Mouse (Mus musculus): ENCODE data around the gene Slc6a6. TPM values are rescaled to one million over a fixed set of nuclear protein-coding genes. Genes with fewer than 3 reads are reported as not detected.

The Slc6a6 gene
- polyA plus RNA-seq, 1 experiment = 98.2 TPM

DNA sequence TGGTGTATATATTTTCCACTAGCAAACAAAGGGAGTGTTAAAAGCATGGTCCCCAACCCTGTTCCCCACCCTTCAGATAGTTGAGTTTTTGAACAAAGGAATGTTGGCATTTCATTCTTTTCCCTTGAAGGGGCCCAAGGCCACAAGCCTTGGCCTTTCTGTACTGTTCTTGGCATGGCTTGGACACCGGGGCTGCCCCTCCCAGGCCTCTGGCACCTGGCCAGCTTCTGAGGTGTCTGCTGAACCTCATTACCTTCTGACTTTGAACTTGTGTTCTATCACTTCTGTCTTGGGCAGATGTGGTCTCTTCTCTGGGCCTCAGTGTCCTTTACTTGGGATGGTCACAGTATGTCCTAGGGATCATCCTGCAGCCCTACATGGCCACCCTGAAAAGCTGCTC, 43.5 kb downstream of the Slc6a6 start:
- TF ChIP-seq E2F4 (IDR thresholded peaks at IDR 0.05; ENCODE audit: insufficient read depth) (no peak), CEBPB (IDR thresholded peaks at IDR 0.05; ENCODE audit: insufficient read depth, poor library complexity, severe bottlenecking) (no peak), TCF3 (IDR thresholded peaks at IDR 0.05; ENCODE audit: insufficient read length, low read depth) (no peak), POLR2AphosphoS2 (IDR thresholded peaks at IDR 0.05; ENCODE audit: insufficient read length, low read depth) (no peak), MAX (IDR thresholded peaks at IDR 0.05; ENCODE audit: low read depth) (no peak), MYOG (IDR thresholded peaks at IDR 0.05; ENCODE audit: control insufficient read depth in 1 of 3, insufficient read depth in 1 of 3, insufficient read length in 2 of 3, low read depth in 2 of 3) (no peak), REST (IDR thresholded peaks at IDR 0.05; ENCODE audit: insufficient read depth, insufficient read length) (no peak), POLR2A (IDR thresholded peaks at IDR 0.05; ENCODE audit: insufficient read length, low read depth) (no peak), USF1 (IDR thresholded peaks at IDR 0.05; ENCODE audit: low read depth) (no peak), TCF12 (IDR thresholded peaks at IDR 0.05; ENCODE audit: insufficient read depth, poor library complexity, severe bottlenecking) (no peak), SRF (IDR thresholded peaks at IDR 0.05; ENCODE audit: control insufficient read depth, insufficient read length, low read depth) (no peak), MYOD1 (IDR thresholded peaks at IDR 0.05; ENCODE audit: control insufficient read depth in 1 of 3, insufficient read length in 2 of 3, low read depth in 2 of 3) (no peak)
- no peak overlapping the region for H3ac ChIP-seq (ENCODE audit: control insufficient read depth, insufficient read length)

DNA sequence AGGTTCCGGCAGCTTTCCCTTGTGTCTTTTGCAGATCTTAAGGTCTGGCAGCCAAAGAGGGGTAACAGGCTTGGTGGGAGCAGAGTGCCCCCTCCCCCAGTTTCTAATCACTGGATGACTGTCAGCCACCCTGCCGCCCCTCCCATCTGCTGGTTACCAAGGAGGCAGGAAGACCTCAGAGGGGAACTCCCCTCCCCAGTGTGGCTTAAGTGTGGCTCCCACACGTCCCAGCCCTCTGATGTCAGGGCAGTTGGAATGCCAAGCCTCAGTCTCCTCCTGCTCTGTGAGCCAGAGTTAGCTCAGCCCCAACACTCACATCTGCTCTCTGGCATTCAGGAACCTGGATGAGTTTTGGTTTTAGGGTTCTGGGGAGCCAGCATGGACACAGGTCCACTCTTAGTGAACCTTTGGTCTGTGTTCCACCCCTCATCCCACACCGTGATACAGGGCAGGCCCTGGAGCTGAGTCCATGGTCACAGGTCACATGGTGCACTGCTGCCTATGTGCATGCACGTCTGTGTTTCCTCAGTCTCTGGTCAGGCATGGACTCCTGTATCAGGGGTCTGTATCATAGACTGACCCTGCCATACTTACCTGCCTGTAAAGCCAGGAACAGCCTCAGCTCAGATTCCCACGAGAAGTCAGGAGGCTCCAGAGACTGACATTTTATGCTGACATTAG, 45.2 kb downstream of the Slc6a6 start:
- peaks cover 64% of the 10 kb centered on the region for H3K36me3 ChIP-seq (ENCODE audit: control insufficient read depth, insufficient read depth)
- no peak overlapping the region for H3ac ChIP-seq (ENCODE audit: control insufficient read depth, insufficient read length)
- no peak overlapping the region for H3K4me3 ChIP-seq
- H3K27me3 ChIP-seq (ENCODE audit: control insufficient read depth, insufficient read depth, insufficient read length) = no peaks in the 10 kb centered on the region
- H3K4me2 ChIP-seq (ENCODE audit: low read depth) = no peak overlapping the region
- H3K79me2 ChIP-seq (ENCODE audit: control insufficient read depth, insufficient read depth) = peaks cover 5% of the 10 kb centered on the region
- TF ChIP-seq MAX (IDR thresholded peaks at IDR 0.05; ENCODE audit: low read depth) (no peak), USF1 (IDR thresholded peaks at IDR 0.05; ENCODE audit: low read depth) (peak; percentile 54), MYOD1 (IDR thresholded peaks at IDR 0.05; ENCODE audit: control insufficient read depth in 1 of 3, insufficient read length in 2 of 3, low read depth in 2 of 3) (no peak), POLR2A (IDR thresholded peaks at IDR 0.05; ENCODE audit: insufficient read length, low read depth) (no peak)

More for the DNA sequence above, 43.5 kb downstream of the Slc6a6 start:
- Histone ChIP-seq H3K27me3 (ENCODE audit: control insufficient read depth, insufficient read depth, insufficient read length) (no peaks in the 10 kb centered on the region), H3K4me3 (no peak overlapping the region), H3K79me2 (ENCODE audit: control insufficient read depth, insufficient read depth) (peaks cover 5% of the 10 kb centered on the region), H3K36me3 (ENCODE audit: control insufficient read depth, insufficient read depth) (peaks cover 69% of the 10 kb centered on the region), H3K4me2 (ENCODE audit: low read depth) (no peak overlapping the region)

DNA sequence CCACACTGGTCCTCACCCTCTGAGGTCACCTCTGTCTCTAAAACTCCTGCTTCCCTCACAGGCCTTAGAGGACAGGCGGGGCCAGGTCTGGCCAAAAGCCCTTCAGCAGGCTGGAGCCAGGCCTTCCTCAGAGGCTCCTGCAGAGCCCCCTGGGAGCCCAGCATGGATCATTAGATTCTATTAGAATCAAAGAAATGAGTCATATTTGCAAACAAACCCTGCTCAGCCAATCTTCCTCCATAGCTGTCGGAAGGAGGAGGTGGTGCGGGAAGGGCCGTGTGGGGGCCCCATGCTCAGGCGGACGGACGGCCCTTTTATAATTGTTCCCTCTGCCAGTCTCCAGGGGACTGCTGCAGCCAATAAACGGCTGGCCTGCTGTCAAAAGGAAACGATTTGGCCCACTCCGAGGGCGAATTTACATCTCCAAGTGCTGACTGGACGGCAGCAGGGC, 45.8 kb downstream of the Slc6a6 start:
- no peaks in the 10 kb centered on the region for H3K27me3 ChIP-seq (ENCODE audit: control insufficient read depth, insufficient read depth, insufficient read length)
- H3K4me2 ChIP-seq (ENCODE audit: low read depth) = no peak overlapping the region
- no peak overlapping the region for H3ac ChIP-seq (ENCODE audit: control insufficient read depth, insufficient read length)
- peaks cover 5% of the 10 kb centered on the region for H3K79me2 ChIP-seq (ENCODE audit: control insufficient read depth, insufficient read depth)
- TF ChIP-seq TCF3 (IDR thresholded peaks at IDR 0.05; ENCODE audit: insufficient read length, low read depth) (no peak), REST (IDR thresholded peaks at IDR 0.05; ENCODE audit: insufficient read depth, insufficient read length) (no peak), MYOD1 (IDR thresholded peaks at IDR 0.05; ENCODE audit: control insufficient read depth in 1 of 3, insufficient read length in 2 of 3, low read depth in 2 of 3) (no peak), MAX (IDR thresholded peaks at IDR 0.05; ENCODE audit: low read depth) (no peak), USF1 (IDR thresholded peaks at IDR 0.05; ENCODE audit: low read depth) (no peak)
- H3K36me3 ChIP-seq (ENCODE audit: control insufficient read depth, insufficient read depth) = peaks cover 57% of the 10 kb centered on the region
- H3K4me3 ChIP-seq = no peak overlapping the region

DNA sequence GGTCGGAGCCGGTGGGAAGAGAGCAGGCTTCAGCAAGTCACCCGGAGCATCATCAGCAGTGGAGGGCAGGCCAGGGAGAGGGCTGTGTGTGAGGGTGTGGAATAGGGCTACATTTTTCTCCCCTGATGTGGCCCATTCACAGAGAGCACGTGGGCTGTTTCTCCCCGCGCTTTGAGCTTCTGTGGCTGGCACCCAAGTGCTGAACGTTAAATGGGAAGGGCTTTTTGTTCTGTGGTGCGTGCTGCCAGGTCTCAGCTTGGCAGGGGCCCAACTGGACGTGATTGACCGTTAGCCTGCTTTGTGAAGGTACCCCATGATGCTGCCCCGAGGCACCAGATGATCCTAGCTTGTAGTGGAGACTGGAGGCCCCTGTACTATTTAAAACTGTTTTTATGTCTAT, 48.3 kb downstream of the Slc6a6 start:
- no peaks in the 10 kb centered on the region for H3K27me3 ChIP-seq (ENCODE audit: control insufficient read depth, insufficient read depth, insufficient read length)
- H3K4me3 ChIP-seq = no peak overlapping the region
- no peak for TF ChIP-seq TCF3 (IDR thresholded peaks at IDR 0.05; ENCODE audit: insufficient read length, low read depth)
- no peak for TF ChIP-seq POLR2AphosphoS2 (IDR thresholded peaks at IDR 0.05; ENCODE audit: insufficient read length, low read depth)
- TF ChIP-seq POLR2A (IDR thresholded peaks at IDR 0.05; ENCODE audit: insufficient read length, low read depth) = no peak
- H3K4me2 ChIP-seq (ENCODE audit: low read depth) = no peak overlapping the region
- H3ac ChIP-seq (ENCODE audit: control insufficient read depth, insufficient read length) = no peak overlapping the region
- peaks cover 5% of the 10 kb centered on the region for H3K79me2 ChIP-seq (ENCODE audit: control insufficient read depth, insufficient read depth)
- H3K36me3 ChIP-seq (ENCODE audit: control insufficient read depth, insufficient read depth) = peaks cover 48% of the 10 kb centered on the region

DNA sequence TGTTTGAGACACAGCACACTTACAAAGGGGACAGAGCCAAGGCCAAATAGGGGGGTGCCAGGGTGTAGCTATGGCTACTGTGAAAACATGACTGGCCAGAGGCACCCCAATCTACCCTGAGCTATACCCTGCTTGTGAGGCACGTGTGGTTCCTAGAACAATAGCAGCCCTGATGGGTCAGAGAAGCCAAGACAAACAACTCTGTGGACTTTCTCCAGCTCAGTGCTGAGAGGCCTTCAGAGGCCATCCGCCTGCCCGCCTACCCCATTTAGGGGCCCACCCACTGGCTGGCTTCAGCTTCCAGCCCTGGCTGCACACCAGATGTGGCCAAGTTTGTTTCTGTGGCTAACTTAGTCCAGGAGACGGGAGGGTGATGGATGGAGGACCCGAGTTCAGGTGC, 52.6 kb downstream of the Slc6a6 start:
- H3K27me3 ChIP-seq (ENCODE audit: control insufficient read depth, insufficient read depth, insufficient read length) = no peaks in the 10 kb centered on the region
- no peak overlapping the region for H3ac ChIP-seq (ENCODE audit: control insufficient read depth, insufficient read length)
- no peak for TF ChIP-seq CEBPB (IDR thresholded peaks at IDR 0.05; ENCODE audit: insufficient read depth, poor library complexity, severe bottlenecking)
- no peak for TF ChIP-seq MYOD1 (IDR thresholded peaks at IDR 0.05; ENCODE audit: control insufficient read depth in 1 of 3, insufficient read length in 2 of 3, low read depth in 2 of 3)
- TF ChIP-seq POLR2AphosphoS2 (IDR thresholded peaks at IDR 0.05; ENCODE audit: insufficient read length, low read depth) = no peak
- TF ChIP-seq SRF (IDR thresholded peaks at IDR 0.05; ENCODE audit: control insufficient read depth, insufficient read length, low read depth) = no peak
- no peak for TF ChIP-seq E2F4 (IDR thresholded peaks at IDR 0.05; ENCODE audit: insufficient read depth)
- peaks cover 3% of the 10 kb centered on the region for H3K79me2 ChIP-seq (ENCODE audit: control insufficient read depth, insufficient read depth)
- no peak overlapping the region for H3K4me2 ChIP-seq (ENCODE audit: low read depth)
- no peak overlapping the region for H3K4me3 ChIP-seq
- peaks cover 37% of the 10 kb centered on the region for H3K36me3 ChIP-seq (ENCODE audit: control insufficient read depth, insufficient read depth)

Data from myocyte (in vitro differentiated cells).